Mouse (Mus musculus) olfactory bulb, adult 2 months (tissue): ENCODE measurements around the gene Tbx5.

Experiments
- CTCF ChIP-seq: fragments of 200-500 bp; IDR thresholded peaks from 2 replicates; pipeline ENCODE4 v1.5.1; 2012; ENCODE audit warnings: low read depth, mild to moderate bottlenecking, low read length, moderate library complexity; ENCODE audit not compliant: insufficient read depth
- POLR2A ChIP-seq: fragments of 200-500 bp; IDR thresholded peaks from 2 replicates; pipeline ENCODE4 v1.6.1; 2012; ENCODE audit warnings: mild to moderate bottlenecking, low read depth, low read length, moderate library complexity; ENCODE audit not compliant: insufficient read depth

DNA sequence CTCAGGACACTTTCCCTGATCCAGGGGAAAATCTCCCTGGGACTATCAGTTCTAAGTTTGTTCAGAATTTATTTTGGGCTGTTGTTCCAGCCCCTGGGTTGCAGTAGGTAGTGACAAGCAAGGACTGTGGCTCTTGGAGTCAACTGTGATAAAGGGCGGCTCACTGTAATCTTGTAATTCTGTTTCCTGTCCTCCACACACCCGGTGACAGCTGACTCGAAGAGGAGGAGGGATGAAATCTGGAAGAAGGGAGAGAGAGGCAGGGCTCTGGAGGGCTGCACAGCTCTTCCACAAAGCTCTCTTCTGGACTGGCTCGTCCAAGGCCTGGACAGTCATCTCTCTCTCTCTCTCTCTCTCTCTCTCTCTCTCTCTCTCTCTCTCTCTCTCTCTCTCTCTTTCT is 24.6 kb downstream of the Tbx5 start:
- TF ChIP-seq POLR2A, result no peak
- TF ChIP-seq CTCF, result no peak
